Mouse (Mus musculus): ENCODE results near the gene Cldn15. TPM values are rescaled to one million over a fixed set of nuclear protein-coding genes. Genes with fewer than 3 reads are reported as not detected.

Gene Cldn15
- total and polyA plus RNA-seq, 3 experiments: 1.2 to 2.1 TPM; not detected in 1

GRCm38 (mm10) chr5:136989801-136990200, 23.4 kb downstream of the Cldn15 start:
- H3K79me2 ChIP-seq (ENCODE audit: control insufficient read depth, insufficient read depth, low read length, poor library complexity): peaks cover 7% of the 10 kb centered on the region; the same call in 1 of the 2 replicates
- TF ChIP-seq GATA1 (IDR thresholded peaks at IDR 0.05; ENCODE audit: low read depth, low read length) (no peak), MEF2A (IDR thresholded peaks at IDR 0.05; ENCODE audit: extremely low read depth, insufficient replicate concordance, low read depth, low read length, poor library complexity, severe bottlenecking) (no peak), KAT2A (conservative IDR thresholded peaks at IDR 0.05; ENCODE audit: low read depth, low read length) (no peak), POLR2A (IDR thresholded peaks at IDR 0.05; ENCODE audit: control insufficient read depth in 1 of 2, insufficient read depth in 1 of 2, low read depth in 1 of 2, low read length in 2 of 2, poor library complexity in 1 of 2) (no peak), USF1 (IDR thresholded peaks at IDR 0.05; ENCODE audit: low read depth, low read length) (no peak), ZKSCAN1 (IDR thresholded peaks at IDR 0.05; ENCODE audit: low read depth, low read length) (no peak), UBTF (IDR thresholded peaks at IDR 0.05; ENCODE audit: borderline replicate concordance, insufficient read depth, low read depth, low read length) (no peak), JUND (IDR thresholded peaks at IDR 0.05; ENCODE audit: low read depth, low read length) (no peak)

GRCm38 (mm10) chr5:136999449-136999848, 33.0 kb downstream of the Cldn15 start:
- H3K79me2 ChIP-seq (ENCODE audit: control insufficient read depth, insufficient read depth, low read length, poor library complexity): no peaks in the 10 kb centered on the region
- no peak overlapping the region for H3K4me3 ChIP-seq (ENCODE audit: control insufficient read depth in 1 of 2, insufficient read depth in 1 of 2, low read depth in 2 of 2, low read length in 2 of 2)
- H3K9me3 ChIP-seq (replicated peaks; ENCODE audit: insufficient read depth, low read length): no peaks in the 10 kb centered on the region
- 0 out of 4 replicates have a peak, but pooled peaks cover 0 to 2% of the 10 kb centered on the region in 2 experiments for H3K27me3 ChIP-seq (ENCODE audit: control insufficient read depth in 1 of 2, insufficient read depth in 2 of 2, low read length in 2 of 2)
- TF ChIP-seq KAT2A (conservative IDR thresholded peaks at IDR 0.05; ENCODE audit: low read depth, low read length) (no peak), UBTF (IDR thresholded peaks at IDR 0.05; ENCODE audit: borderline replicate concordance, insufficient read depth, low read depth, low read length) (no peak), TCF12 (IDR thresholded peaks at IDR 0.05; ENCODE audit: low read depth, low read length) (no peak), CHD2 (IDR thresholded peaks at IDR 0.05; ENCODE audit: low read length) (no peak), MXI1 (IDR thresholded peaks at IDR 0.05; ENCODE audit: low read depth, low read length) (no peak), ZMIZ1 (IDR thresholded peaks at IDR 0.05; ENCODE audit: low read depth, low read length) (no peak), TAL1 (IDR thresholded peaks at IDR 0.05; ENCODE audit: low read length) (no peak), EP300 (IDR thresholded peaks at IDR 0.05; ENCODE audit: low read depth in 1 of 2, low read length in 2 of 2) (no peak), MEF2A (IDR thresholded peaks at IDR 0.05; ENCODE audit: extremely low read depth, insufficient replicate concordance, low read depth, low read length, poor library complexity, severe bottlenecking) (no peak)
- no peak overlapping the region for H3K9ac ChIP-seq (ENCODE audit: control insufficient read depth, low read depth, low read length, poor library complexity, severe bottlenecking)
- no peaks in the 10 kb centered on the region for H3K36me3 ChIP-seq (ENCODE audit: control insufficient read depth in 1 of 2, insufficient read depth in 2 of 2, low read length in 2 of 2)
- H3K4me1 ChIP-seq (ENCODE audit: control insufficient read depth in 1 of 2, insufficient read depth in 2 of 2, low read length in 2 of 2): peaks cover 0 to 2% of the 10 kb centered on the region in 2 experiments; a peak in 1 of 4 replicates
- H3K27ac ChIP-seq (ENCODE audit: control insufficient read depth, low read depth, low read length): no peak overlapping the region
- no peak for DNase-seq (ENCODE audit: low read depth, low spot score)

More at GRCm38 (mm10) chr5:136989801-136990200, 23.4 kb downstream of the Cldn15 start:
- H3K9me3 ChIP-seq (replicated peaks; ENCODE audit: insufficient read depth, low read length): no peaks in the 10 kb centered on the region
- H3K36me3 ChIP-seq (ENCODE audit: control insufficient read depth in 1 of 2, insufficient read depth in 2 of 2, low read length in 2 of 2): 0 out of 4 replicates have a peak, but pooled peaks cover 0 to 2% of the 10 kb centered on the region in 2 experiments
- no peak overlapping the region for H3K27ac ChIP-seq (ENCODE audit: control insufficient read depth, low read depth, low read length)
- H3K4me3 ChIP-seq (ENCODE audit: control insufficient read depth in 1 of 2, insufficient read depth in 1 of 2, low read depth in 2 of 2, low read length in 2 of 2): no peak overlapping the region
- no peaks in the 10 kb centered on the region for H3K27me3 ChIP-seq (ENCODE audit: control insufficient read depth in 1 of 2, insufficient read depth in 2 of 2, low read length in 2 of 2)
- H3K9ac ChIP-seq (ENCODE audit: control insufficient read depth, low read depth, low read length, poor library complexity, severe bottlenecking): no peak overlapping the region
- DNase-seq (ENCODE audit: low read depth, low spot score): no peak
- H3K4me1 ChIP-seq (ENCODE audit: control insufficient read depth in 1 of 2, insufficient read depth in 2 of 2, low read length in 2 of 2): peaks cover 0 to 9% of the 10 kb centered on the region in 2 experiments; a peak in 2 of 4 replicates

All from MEL (cell line).